Mouse (Mus musculus): Measurements from ENCODE around the gene Ptgs1. TPM values are rescaled to one million over a fixed set of nuclear protein-coding genes. Genes with fewer than 3 reads are reported as not detected.

Gene Ptgs1
- polyA plus RNA-seq, 1 experiment from 2014 or later = 3.7 TPM

Other genes starting within 250 kb of the Ptgs1 start
- gene Ndufa8, start 181.0 kb upstream of the Ptgs1 start, polyA plus RNA-seq (2015; fragmentation: Nextera tagmentation; extraction: Ambion mirVana) = 238 and 239 TPM in 2 replicates
- 1.1 and 1.2 TPM in 2 replicates for gene Morn5, start 181.0 kb upstream of the Ptgs1 start, polyA plus RNA-seq (2015; fragmentation: Nextera tagmentation; extraction: Ambion mirVana)
- 3.0 and 3.6 TPM in 2 replicates for gene Lhx6, start 125.0 kb upstream of the Ptgs1 start, polyA plus RNA-seq (2015; fragmentation: Nextera tagmentation; extraction: Ambion mirVana)
- 23.0 and 24.5 TPM in 2 replicates for gene Mrrf, start 94.0 kb upstream of the Ptgs1 start, polyA plus RNA-seq (2015; fragmentation: Nextera tagmentation; extraction: Ambion mirVana)
- 159 and 168 TPM in 2 replicates for gene Rbm18, start 93.7 kb upstream of the Ptgs1 start, polyA plus RNA-seq (2015; fragmentation: Nextera tagmentation; extraction: Ambion mirVana)
- gene Olfr338, start 143.1 kb downstream of the Ptgs1 start, polyA plus RNA-seq (2015; fragmentation: Nextera tagmentation; extraction: Ambion mirVana) = not detected in 2 replicates
- gene Olfr339, start 188.5 kb downstream of the Ptgs1 start, polyA plus RNA-seq (2015; fragmentation: Nextera tagmentation; extraction: Ambion mirVana) = not detected in 2 replicates
- not detected in 2 replicates for gene Olfr340, start 222.2 kb downstream of the Ptgs1 start, polyA plus RNA-seq (2015; fragmentation: Nextera tagmentation; extraction: Ambion mirVana)

Measured in midbrain, embryonic 13.5 days (tissue).